Mouse (Mus musculus): Measurements from ENCODE around the gene Epha1. TPM values are rescaled to one million over a fixed set of nuclear protein-coding genes. Genes with fewer than 3 reads are reported as not detected.

Epha1 gene
- polyA plus RNA-seq, 1 experiment: not detected

- no peak overlapping the region for H3K27ac ChIP-seq (replicated peaks; ENCODE audit: low read depth, low read length)
- H3K4me1 ChIP-seq (ENCODE audit: control insufficient read depth, insufficient read depth, insufficient read length, low read length): peaks cover 11% of the 10 kb centered on the region
- H3K4me3 ChIP-seq (ENCODE audit: insufficient read depth, low read depth, low read length): no peak overlapping the region
Observed at GRCm38 (mm10) chr6:42362974-42363373, 10.1 kb downstream of the Epha1 start.

DNA sequence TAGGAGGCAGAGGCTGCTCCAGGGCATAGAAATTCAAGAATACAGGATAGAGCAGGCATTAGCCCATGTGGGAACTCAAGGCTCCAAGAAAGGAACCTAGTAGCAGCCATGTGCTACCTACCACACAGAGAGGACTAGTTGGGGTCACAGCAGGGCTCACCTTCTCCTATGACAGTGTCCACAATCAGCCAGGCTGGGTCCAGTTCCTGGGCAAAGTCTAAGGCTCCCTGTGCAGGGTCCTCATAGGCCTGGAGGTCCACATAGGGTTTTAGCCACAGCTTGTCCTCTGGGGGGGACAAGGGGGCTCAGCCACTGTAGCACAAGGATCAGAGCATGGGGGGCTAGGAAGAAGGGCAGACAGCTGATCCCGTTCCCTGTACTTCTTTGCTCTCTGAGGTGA lies 10.6 kb downstream of the Epha1 start:
- H3K27ac ChIP-seq (replicated peaks; ENCODE audit: low read depth, low read length): no peak overlapping the region
- peaks cover 11% of the 10 kb centered on the region for H3K4me1 ChIP-seq (ENCODE audit: control insufficient read depth, insufficient read depth, insufficient read length, low read length)
- H3K4me3 ChIP-seq (ENCODE audit: insufficient read depth, low read depth, low read length): no peak overlapping the region

DNA sequence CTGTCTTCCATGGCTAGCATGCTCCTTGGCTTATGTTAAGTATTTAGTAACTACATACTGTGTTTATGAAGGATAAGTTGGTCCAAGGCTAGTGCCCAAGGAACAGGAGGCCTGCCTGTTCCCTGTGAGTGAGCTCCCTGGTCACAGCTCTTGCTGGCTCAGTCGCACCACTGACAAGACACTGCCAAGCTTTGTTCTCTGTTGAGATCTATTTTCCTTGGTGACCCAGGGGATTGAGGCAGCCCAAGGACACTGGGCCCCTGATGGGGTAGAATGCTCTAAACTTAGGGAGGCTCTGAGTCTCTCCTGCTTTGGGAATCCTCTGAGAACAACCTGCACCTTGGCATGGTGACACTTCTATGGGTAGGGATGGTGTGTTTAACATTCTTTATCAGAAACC lies 11.0 kb downstream of the Epha1 start:
- Histone ChIP-seq H3K4me1 (ENCODE audit: control insufficient read depth, insufficient read depth, insufficient read length, low read length) (peaks cover 11% of the 10 kb centered on the region), H3K27ac (replicated peaks; ENCODE audit: low read depth, low read length) (no peak overlapping the region), H3K4me3 (ENCODE audit: insufficient read depth, low read depth, low read length) (no peak overlapping the region)

DNA sequence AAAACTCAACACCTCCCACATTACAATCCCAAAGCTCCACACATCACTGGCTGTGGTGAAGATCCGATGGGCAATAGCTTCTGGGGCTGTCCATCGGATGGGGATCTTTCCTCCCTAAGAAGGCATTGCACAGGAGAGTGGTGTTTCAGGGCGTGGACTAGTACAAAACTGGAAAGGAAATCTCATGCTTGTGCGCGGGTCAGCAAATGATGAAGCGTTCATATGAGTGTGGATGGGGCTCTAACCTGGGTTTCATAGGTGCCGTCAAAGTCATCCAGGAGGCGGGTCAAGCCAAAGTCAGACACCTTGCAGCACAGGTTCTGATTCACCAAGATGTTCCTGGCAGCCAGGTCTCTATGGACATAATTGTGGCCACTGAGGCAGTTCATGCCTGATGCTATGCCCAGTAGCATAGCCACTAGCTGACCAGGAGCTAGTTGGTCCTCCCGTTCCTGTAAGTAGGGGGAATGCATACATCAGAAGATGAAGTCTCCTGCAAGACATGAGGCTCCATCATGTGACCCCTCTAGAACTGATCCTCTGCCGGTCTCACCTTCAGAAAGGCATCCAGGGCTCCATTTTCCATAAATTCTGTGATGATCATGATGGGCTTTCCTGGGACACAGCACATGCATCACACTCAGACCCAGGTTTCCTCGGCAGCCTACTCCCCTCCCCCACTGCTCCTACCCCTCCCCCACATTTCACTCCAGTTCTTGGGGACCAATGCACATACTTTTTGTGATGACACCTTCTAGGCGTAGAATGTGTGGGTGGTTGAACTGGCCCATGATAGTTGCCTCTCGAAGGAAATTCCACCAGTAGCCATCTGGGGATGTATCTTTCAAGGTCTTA lies 11.8 kb downstream of the Epha1 start:
- Histone ChIP-seq H3K4me3 (ENCODE audit: insufficient read depth, low read depth, low read length) (no peak overlapping the region), H3K4me1 (ENCODE audit: control insufficient read depth, insufficient read depth, insufficient read length, low read length) (peaks cover 13% of the 10 kb centered on the region), H3K27ac (replicated peaks; ENCODE audit: low read depth, low read length) (no peak overlapping the region)

DNA sequence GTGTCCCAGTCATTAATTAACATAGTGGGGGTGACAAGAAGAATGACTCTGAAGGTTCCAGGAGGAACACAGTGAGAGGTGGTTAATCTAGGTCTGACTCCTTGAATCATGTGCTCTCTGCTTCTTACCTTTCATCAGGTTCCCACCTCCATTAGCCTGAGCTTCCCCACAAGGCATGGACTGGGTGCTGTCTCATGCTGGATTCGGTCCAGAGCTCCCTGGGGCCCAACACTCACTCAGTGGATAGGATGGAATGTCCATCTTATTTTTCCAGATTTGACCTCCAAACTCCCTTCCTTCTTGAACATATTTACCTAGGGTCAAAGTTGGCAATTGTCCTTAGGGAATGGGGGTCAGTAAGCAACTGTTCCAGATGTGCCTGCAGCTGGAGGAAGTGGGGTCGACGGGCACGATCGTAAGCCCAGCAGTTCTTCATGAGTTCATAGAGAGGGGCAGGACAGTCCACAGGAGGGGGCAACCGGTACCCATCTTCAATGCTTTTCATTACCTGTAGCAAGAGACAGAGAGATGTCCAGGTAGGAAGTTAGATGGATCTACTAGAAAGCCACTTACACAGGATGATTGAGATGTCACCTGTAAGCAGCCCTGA lies 12.7 kb downstream of the Epha1 start:
- H3K4me3 ChIP-seq (ENCODE audit: insufficient read depth, low read depth, low read length): no peak overlapping the region
- H3K27ac ChIP-seq (replicated peaks; ENCODE audit: low read depth, low read length): 0 out of 2 replicates have a peak overlapping the region, but pooled peaks have one; percentile 0
- H3K4me1 ChIP-seq (ENCODE audit: control insufficient read depth, insufficient read depth, insufficient read length, low read length): peaks cover 16% of the 10 kb centered on the region

GRCm38 (mm10) chr6:42359364-42360147 lies 13.5 kb downstream of the Epha1 start:
- Histone ChIP-seq H3K4me1 (ENCODE audit: control insufficient read depth, insufficient read depth, insufficient read length, low read length) (peaks cover 16% of the 10 kb centered on the region), H3K27ac (replicated peaks; ENCODE audit: low read depth, low read length) (peak overlapping the region; percentile 76), H3K4me3 (ENCODE audit: insufficient read depth, low read depth, low read length) (no peak overlapping the region)

DNA sequence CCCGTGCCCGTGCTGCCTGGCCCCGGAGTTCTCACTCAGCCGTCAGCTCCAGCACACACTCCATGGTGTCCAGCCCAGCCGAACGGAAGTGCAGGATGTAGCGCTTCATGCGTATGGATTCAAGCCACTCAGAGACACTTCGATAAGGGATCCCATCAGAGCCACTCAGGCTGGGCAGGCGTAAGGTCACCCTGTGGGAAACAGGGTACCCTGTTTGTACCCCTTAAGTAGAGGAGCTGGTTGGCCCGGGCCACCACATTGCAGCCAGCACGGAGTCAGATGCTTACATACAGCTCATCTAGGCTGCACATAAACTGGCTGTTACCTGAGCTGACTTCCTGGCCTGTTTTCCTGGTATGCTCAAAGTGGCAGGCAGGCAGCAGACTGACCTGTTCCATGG lies 14.2 kb downstream of the Epha1 start:
- Histone ChIP-seq H3K4me3 (ENCODE audit: insufficient read depth, low read depth, low read length) (no peak overlapping the region), H3K4me1 (ENCODE audit: control insufficient read depth, insufficient read depth, insufficient read length, low read length) (peaks cover 19% of the 10 kb centered on the region), H3K27ac (replicated peaks; ENCODE audit: low read depth, low read length) (peak overlapping the region; percentile 18)

DNA sequence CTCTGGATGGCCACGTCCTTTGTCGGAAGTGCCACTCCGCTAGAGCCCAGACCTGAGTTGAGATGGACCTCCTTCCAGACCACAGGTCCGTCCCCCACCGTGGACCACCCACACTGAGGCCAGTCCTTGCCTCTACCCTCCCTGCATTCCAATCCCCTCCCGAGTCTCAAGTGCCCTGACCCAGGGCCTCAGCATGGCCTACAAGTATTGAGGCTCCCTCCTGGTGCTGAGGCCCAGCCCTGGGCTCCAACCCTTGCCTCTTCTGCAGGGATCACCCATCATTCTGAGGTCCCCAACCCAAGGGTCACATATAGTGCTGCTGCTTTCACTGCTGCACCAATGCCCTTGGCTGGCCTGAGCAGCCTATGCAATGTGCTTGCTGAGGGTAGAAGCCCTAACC lies 15.2 kb downstream of the Epha1 start:
- peaks cover 19% of the 10 kb centered on the region for H3K4me1 ChIP-seq (ENCODE audit: control insufficient read depth, insufficient read depth, insufficient read length, low read length)

GRCm38 (mm10) chr6:42356913-42357312 lies 16.2 kb downstream of the Epha1 start:
- no peak overlapping the region for H3K4me3 ChIP-seq (ENCODE audit: insufficient read depth, low read depth, low read length)
- no peak overlapping the region for H3K27ac ChIP-seq (replicated peaks; ENCODE audit: low read depth, low read length)
- peaks cover 23% of the 10 kb centered on the region for H3K4me1 ChIP-seq (ENCODE audit: control insufficient read depth, insufficient read depth, insufficient read length, low read length)

More for the DNA sequence above, 15.2 kb downstream of the Epha1 start:
- no peak overlapping the region for H3K27ac ChIP-seq (replicated peaks; ENCODE audit: low read depth, low read length)
- H3K4me3 ChIP-seq (ENCODE audit: insufficient read depth, low read depth, low read length): no peak overlapping the region

DNA sequence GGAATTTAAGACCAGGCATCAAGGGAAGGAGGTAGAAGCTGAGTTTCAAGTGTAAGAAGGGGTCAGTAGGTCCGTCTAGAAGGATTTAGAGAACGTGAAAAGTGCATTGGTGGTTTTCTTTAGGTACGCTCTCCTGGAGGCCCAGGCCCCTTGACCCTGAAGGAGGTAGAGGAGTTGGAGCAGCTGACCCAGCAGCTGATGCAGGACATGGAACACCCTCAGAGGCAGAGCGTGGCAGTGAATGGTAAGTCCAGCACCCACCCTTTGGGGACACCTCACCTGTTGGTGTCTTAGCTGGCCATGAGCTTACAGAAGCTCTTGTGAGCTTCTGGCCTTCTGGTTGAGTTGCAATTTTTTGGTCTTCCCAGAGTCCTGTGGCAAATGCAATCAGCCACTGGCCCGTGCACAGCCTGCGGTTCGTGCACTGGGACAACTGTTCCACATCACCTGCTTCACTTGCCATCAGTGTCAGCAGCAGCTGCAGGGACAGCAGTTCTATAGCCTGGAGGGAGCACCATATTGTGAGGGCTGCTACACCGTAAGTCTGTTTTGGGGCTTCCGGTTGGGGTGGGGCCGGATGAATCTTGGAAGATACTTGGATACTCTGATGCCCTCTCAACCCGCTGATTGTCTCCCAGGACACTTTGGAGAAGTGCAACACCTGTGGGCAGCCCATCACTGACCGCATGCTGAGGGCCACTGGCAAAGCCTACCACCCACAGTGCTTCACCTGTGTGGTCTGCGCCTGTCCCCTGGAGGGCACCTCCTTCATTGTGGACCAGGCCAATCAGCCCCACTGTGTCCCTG lies 17.1 kb downstream of the Epha1 start:
- H3K27ac ChIP-seq (replicated peaks; ENCODE audit: low read depth, low read length): no peak overlapping the region
- H3K4me3 ChIP-seq (ENCODE audit: insufficient read depth, low read depth, low read length): no peak overlapping the region
- peaks cover 32% of the 10 kb centered on the region for H3K4me1 ChIP-seq (ENCODE audit: control insufficient read depth, insufficient read depth, insufficient read length, low read length)

- Histone ChIP-seq H3K4me3 (ENCODE audit: insufficient read depth, low read depth, low read length) (no peak overlapping the region), H3K4me1 (ENCODE audit: control insufficient read depth, insufficient read depth, insufficient read length, low read length) (peaks cover 32% of the 10 kb centered on the region), H3K27ac (replicated peaks; ENCODE audit: low read depth, low read length) (no peak overlapping the region)
Observed at GRCm38 (mm10) chr6:42355366-42355765, 17.7 kb downstream of the Epha1 start.

DNA sequence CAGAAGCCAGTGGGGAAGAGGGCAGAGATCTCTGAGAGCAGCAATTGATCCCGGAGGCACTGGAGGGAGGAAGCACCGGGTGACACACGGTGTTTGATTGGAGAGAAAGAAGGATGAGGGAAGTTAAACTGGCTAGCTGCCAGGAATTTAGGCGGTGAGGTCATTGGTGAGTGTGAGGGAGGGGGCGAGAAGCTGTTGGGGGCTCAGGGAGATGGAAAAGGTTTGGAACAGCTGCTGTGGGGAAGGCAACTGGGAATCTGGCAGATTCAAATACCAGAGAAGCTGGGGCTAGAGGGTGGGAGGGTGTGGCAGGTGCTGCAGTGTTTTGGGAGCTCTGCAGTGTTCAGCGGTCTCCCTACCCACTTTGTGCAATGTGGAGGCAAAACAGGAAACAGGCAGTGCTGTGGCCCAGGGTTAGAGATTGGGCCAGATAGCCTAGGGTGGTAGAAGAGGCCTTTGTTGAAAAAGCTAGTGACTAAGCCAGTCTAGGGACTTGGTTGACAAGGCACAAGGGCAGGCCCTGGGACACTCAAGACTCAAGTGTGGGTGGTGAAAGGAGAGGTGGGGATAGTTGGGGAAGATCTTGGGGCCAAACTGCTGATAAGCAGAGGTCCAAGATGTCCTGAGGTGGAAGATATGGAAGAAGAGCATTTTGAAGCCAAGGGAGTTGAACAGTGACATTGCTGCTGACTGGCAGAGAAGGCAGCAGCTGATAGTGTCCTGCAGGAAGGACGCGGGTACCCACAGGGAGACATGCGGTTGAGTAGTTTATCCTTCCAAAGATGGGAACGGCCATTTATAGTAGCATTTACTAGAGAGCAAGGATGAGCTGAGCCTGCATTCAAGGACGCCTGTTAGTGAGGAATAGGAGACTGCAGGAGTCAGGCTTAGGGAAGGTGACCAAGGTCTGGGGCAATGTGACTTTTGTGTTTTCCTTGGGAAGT lies 18.7 kb downstream of the Epha1 start:
- H3K4me1 ChIP-seq (ENCODE audit: control insufficient read depth, insufficient read depth, insufficient read length, low read length): peaks cover 27% of the 10 kb centered on the region

DNA sequence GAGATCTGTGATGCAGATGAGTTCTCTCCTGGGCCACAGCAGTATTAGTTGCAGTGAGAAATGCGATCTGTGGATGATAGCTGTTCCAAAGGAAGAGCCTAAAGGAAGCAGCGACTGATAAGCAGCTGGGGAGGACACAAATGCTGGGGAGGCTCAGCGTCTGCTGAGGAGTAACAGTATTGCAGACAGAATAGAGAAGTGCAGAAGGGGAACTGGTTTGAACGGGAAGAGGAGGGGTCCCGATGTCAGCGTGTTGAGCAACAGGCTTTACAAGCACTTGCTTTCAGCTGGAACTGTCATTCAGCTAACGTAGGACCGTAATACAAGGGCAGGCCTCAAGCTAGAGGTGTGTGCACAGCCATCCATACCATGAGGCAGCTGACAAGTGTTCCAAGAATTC lies 19.9 kb downstream of the Epha1 start:
- Histone ChIP-seq H3K27ac (replicated peaks; ENCODE audit: low read depth, low read length) (peak overlapping the region; percentile 31), H3K4me3 (ENCODE audit: insufficient read depth, low read depth, low read length) (no peak overlapping the region), H3K4me1 (ENCODE audit: control insufficient read depth, insufficient read depth, insufficient read length, low read length) (peaks cover 20% of the 10 kb centered on the region)

More for the DNA sequence above, 18.7 kb downstream of the Epha1 start:
- peak overlapping the region; percentile 20; the same call in 1 of the 2 replicates for H3K4me3 ChIP-seq (ENCODE audit: insufficient read depth, low read depth, low read length)
- H3K27ac ChIP-seq (replicated peaks; ENCODE audit: low read depth, low read length): peak overlapping the region; percentile 24; the same call in 1 of the 2 replicates

DNA sequence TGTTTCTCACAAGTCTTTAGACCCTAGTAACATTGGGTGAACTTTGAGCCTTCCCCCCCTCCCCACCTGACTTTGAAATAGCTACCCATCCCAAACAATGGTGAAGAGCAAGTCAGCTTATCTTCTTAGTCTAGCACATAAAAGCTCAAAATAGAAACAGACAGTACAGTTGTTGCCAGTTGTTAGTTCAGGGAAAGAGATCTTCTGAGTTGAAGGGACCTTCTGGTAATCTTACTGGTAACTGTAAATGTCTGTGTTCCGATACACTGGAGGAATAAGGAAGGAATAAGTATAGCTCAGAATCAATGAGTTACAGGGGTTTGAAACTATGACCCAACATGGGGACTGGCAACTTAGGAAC lies 20.6 kb downstream of the Epha1 start:
- Histone ChIP-seq H3K4me3 (ENCODE audit: insufficient read depth, low read depth, low read length) (peak overlapping the region; percentile 84; the same call in 1 of the 2 replicates), H3K27ac (replicated peaks; ENCODE audit: low read depth, low read length) (peak overlapping the region; percentile 92; the same call in 1 of the 2 replicates), H3K4me1 (ENCODE audit: control insufficient read depth, insufficient read depth, insufficient read length, low read length) (peaks cover 20% of the 10 kb centered on the region)

Data from brown adipose tissue, adult 24 weeks (tissue).